Mouse (Mus musculus) intestine, embryonic 14.5 days (tissue): ENCODE measurements around the gene Plau. TPM values are rescaled to one million over a fixed set of nuclear protein-coding genes. Genes with fewer than 3 reads are reported as not detected.

Source experiments
- ATAC-seq: fragments of 200-750 bp; cut with Nextera tagmentation; replicated peaks from 2 replicates; pipeline ENCODE4 v1.8.0; 2017; ENCODE audit warnings: low read depth, moderate number of reproducible peaks, moderate TSS enrichment, moderate library complexity; ENCODE audit not compliant: low FRiP score, low TSS enrichment
- DNase-seq: peaks from one replicate; pipeline ENCODE4 v3.0.0-alpha.2; 2018; ENCODE audit warnings: low spot score
- H3K27ac ChIP-seq: fragments of 300-500 bp; sonication (generic); 2 replicates; pipeline ENCODE4 v1.5.1; 2014; ENCODE audit warnings: low read depth, mild to moderate bottlenecking, control low read depth
- H3K27me3 ChIP-seq: fragments of 300-500 bp; sonication (generic); replicated peaks from 2 replicates; pipeline ENCODE4 v1.6.1; 2014; ENCODE audit warnings: low read length, control low read depth; ENCODE audit not compliant: control insufficient read depth, insufficient read depth
- H3K36me3 ChIP-seq: fragments of 300-500 bp; sonication (generic); 2 replicates; pipeline ENCODE4 v1.6.1; 2014; ENCODE audit warnings: low read length, control low read depth; ENCODE audit not compliant: control insufficient read depth, insufficient read depth
- H3K4me1 ChIP-seq: fragments of 300-500 bp; sonication (generic); replicated peaks from 2 replicates; pipeline ENCODE4 v1.6.1; 2014; ENCODE audit warnings: low read length, control low read depth, mixed read lengths; ENCODE audit not compliant: control insufficient read depth, insufficient read depth
- H3K4me2 ChIP-seq: fragments of 300-500 bp; sonication (generic); 2 replicates; pipeline ENCODE4 v1.6.1; 2014; ENCODE audit warnings: low read length
- H3K4me3 ChIP-seq: fragments of 300-500 bp; sonication (generic); 2 replicates; pipeline ENCODE4 v1.5.1; 2014; ENCODE audit warnings: low read depth, low read length, control low read depth, mixed read lengths
- H3K9ac ChIP-seq: fragments of 300-500 bp; sonication (generic); 2 replicates; pipeline ENCODE4 v1.6.1; 2014; ENCODE audit warnings: mild to moderate bottlenecking, low read length
- H3K9me3 ChIP-seq: fragments of 300-500 bp; sonication (generic); 2 replicates; pipeline ENCODE4 v1.6.1; 2016; ENCODE audit warnings: low read length, control low read depth; ENCODE audit not compliant: control insufficient read depth
- WGBS: fragments of 180-500 bp; shearing (Covaris S2); extraction: QIAGEN DNeasy Blood & Tissue Kit; methylation state at CpG from one replicate; pipeline ENCODE4 v1.1.7; 2014; 5-methylcytosine and 5-hydroxymethylcytosine counted together
- polyA plus RNA-seq: library from polyadenylated mRNA; unstranded; fragments of >200 nt; fragmentation: Nextera tagmentation; extraction: Ambion mirVana; gene quantifications from 2 replicates; pipeline ENCODE4 v1.2.1, GENCODE M21; 2014

The Plau gene
- polyA plus RNA-seq, 1 experiment from 2014 or later, result 1.3 TPM

GRCm38 (mm10) chr14:20861559-20861958 is 25.1 kb downstream of the Plau start:
- no peak for DNase-seq
- no peak overlapping the region for H3K4me2 ChIP-seq
- H3K4me3 ChIP-seq, result no peak overlapping the region
- ATAC-seq, result no peak
- H3K9ac ChIP-seq, result no peak overlapping the region
- no peaks in the 10 kb centered on the region for H3K27me3 ChIP-seq
- H3K4me1 ChIP-seq, result no peaks in the 10 kb centered on the region
- H3K27ac ChIP-seq, result no peak overlapping the region
- no peaks in the 10 kb centered on the region for H3K9me3 ChIP-seq
- no peaks in the 10 kb centered on the region for H3K36me3 ChIP-seq
- WGBS, result 79% methylated on average over 5 of the region's 5 CpGs

GRCm38 (mm10) chr14:20863306-20864065 is 27.0 kb downstream of the Plau start:
- no peak overlapping the region for H3K9ac ChIP-seq
- no peak for ATAC-seq
- H3K4me1 ChIP-seq, result no peaks in the 10 kb centered on the region
- H3K36me3 ChIP-seq, result no peaks in the 10 kb centered on the region
- H3K4me2 ChIP-seq, result no peak overlapping the region
- no peak for DNase-seq
- no peak overlapping the region for H3K27ac ChIP-seq
- H3K27me3 ChIP-seq, result no peaks in the 10 kb centered on the region
- 68% methylated on average over 6 of the region's 6 CpGs for WGBS
- no peak overlapping the region for H3K4me3 ChIP-seq
- no peaks in the 10 kb centered on the region for H3K9me3 ChIP-seq

GRCm38 (mm10) chr14:20864192-20864591 is 27.7 kb downstream of the Plau start:
- H3K4me3 ChIP-seq, result no peak overlapping the region
- no peak overlapping the region for H3K27ac ChIP-seq
- H3K4me1 ChIP-seq, result no peaks in the 10 kb centered on the region
- no peak overlapping the region for H3K9ac ChIP-seq
- ATAC-seq (no peak), DNase-seq (no peak)
- 30% methylated on average over 4 of the region's 4 CpGs for WGBS
- no peaks in the 10 kb centered on the region for H3K9me3 ChIP-seq
- H3K4me2 ChIP-seq, result no peak overlapping the region
- no peaks in the 10 kb centered on the region for H3K36me3 ChIP-seq
- H3K27me3 ChIP-seq, result no peaks in the 10 kb centered on the region

GRCm38 (mm10) chr14:20865604-20866003 is 29.1 kb downstream of the Plau start:
- DNase-seq (no peak), ATAC-seq (no peak)
- Histone ChIP-seq H3K27me3 (no peaks in the 10 kb centered on the region), H3K4me1 (no peaks in the 10 kb centered on the region), H3K27ac (no peak overlapping the region), H3K9ac (no peak overlapping the region), H3K9me3 (no peaks in the 10 kb centered on the region), H3K36me3 (no peaks in the 10 kb centered on the region), H3K4me2 (no peak overlapping the region), H3K4me3 (no peak overlapping the region)
- 85% methylated on average over 8 of the region's 8 CpGs for WGBS

- H3K4me3 ChIP-seq, result no peak overlapping the region
- H3K27ac ChIP-seq, result no peak overlapping the region
- no peak for ATAC-seq
- no peak for DNase-seq
- H3K4me1 ChIP-seq, result peaks cover 2% of the 10 kb centered on the region; the same call in 1 of the 2 replicates
- WGBS, result 90% methylated on average over 7 of the region's 7 CpGs
- H3K9me3 ChIP-seq, result no peaks in the 10 kb centered on the region
- H3K9ac ChIP-seq, result no peak overlapping the region
- H3K4me2 ChIP-seq, result no peak overlapping the region
- no peaks in the 10 kb centered on the region for H3K27me3 ChIP-seq
- H3K36me3 ChIP-seq, result no peaks in the 10 kb centered on the region
These were observed 29.9 kb downstream of the Plau start for GRCm38 (mm10) chr14:20866365-20866764.

GRCm38 (mm10) chr14:20870110-20870509 is 33.6 kb downstream of the Plau start:
- H3K27ac ChIP-seq, result no peak overlapping the region
- H3K9ac ChIP-seq, result no peak overlapping the region
- H3K36me3 ChIP-seq, result no peaks in the 10 kb centered on the region
- 84% methylated on average over 3 of the region's 3 CpGs for WGBS
- H3K27me3 ChIP-seq, result no peaks in the 10 kb centered on the region
- DNase-seq (no peak), ATAC-seq (no peak)
- no peaks in the 10 kb centered on the region for H3K9me3 ChIP-seq
- no peak overlapping the region for H3K4me2 ChIP-seq
- no peak overlapping the region for H3K4me3 ChIP-seq
- peaks cover 5% of the 10 kb centered on the region; the same call in 1 of the 2 replicates for H3K4me1 ChIP-seq

GRCm38 (mm10) chr14:20871495-20871894 is 35.0 kb downstream of the Plau start:
- Histone ChIP-seq H3K9ac (no peak overlapping the region), H3K4me2 (no peak overlapping the region), H3K36me3 (no peaks in the 10 kb centered on the region), H3K4me1 (peaks cover 5% of the 10 kb centered on the region; the same call in 1 of the 2 replicates), H3K27me3 (no peaks in the 10 kb centered on the region), H3K4me3 (no peak overlapping the region), H3K27ac (no peak overlapping the region), H3K9me3 (no peaks in the 10 kb centered on the region)
- no peak for DNase-seq
- 68% methylated on average over 1 of the region's 1 CpGs for WGBS
- no peak for ATAC-seq

GRCm38 (mm10) chr14:20873307-20873706 is 36.8 kb downstream of the Plau start:
- DNase-seq (peak; percentile 94), ATAC-seq (no peak; the same call in 1 of the 2 replicates)
- H3K27me3 ChIP-seq, result no peaks in the 10 kb centered on the region
- no peak overlapping the region for H3K27ac ChIP-seq
- no peak overlapping the region for H3K4me2 ChIP-seq
- H3K9ac ChIP-seq, result no peak overlapping the region
- no peak overlapping the region for H3K4me3 ChIP-seq
- no peaks in the 10 kb centered on the region for H3K9me3 ChIP-seq
- peaks cover 5% of the 10 kb centered on the region; the same call in 1 of the 2 replicates for H3K4me1 ChIP-seq
- WGBS, result 3% methylated on average over 8 of the region's 8 CpGs
- H3K36me3 ChIP-seq, result no peaks in the 10 kb centered on the region

- no peak overlapping the region for H3K9ac ChIP-seq
- no peak overlapping the region for H3K4me3 ChIP-seq
- 24% methylated on average over 6 of the region's 6 CpGs for WGBS
- no peak overlapping the region for H3K4me2 ChIP-seq
- H3K9me3 ChIP-seq, result no peaks in the 10 kb centered on the region
- H3K36me3 ChIP-seq, result no peaks in the 10 kb centered on the region
- H3K4me1 ChIP-seq, result peaks cover 5% of the 10 kb centered on the region; the same call in 1 of the 2 replicates
- DNase-seq (no peak), ATAC-seq (no peak)
- no peak overlapping the region for H3K27ac ChIP-seq
- no peaks in the 10 kb centered on the region for H3K27me3 ChIP-seq
These were observed 37.5 kb downstream of the Plau start for GRCm38 (mm10) chr14:20873931-20874330.
